Mouse (Mus musculus) midbrain, embryonic 13.5 days (tissue): ENCODE data around the gene Slc6a20a. TPM values are rescaled to one million over a fixed set of nuclear protein-coding genes. Genes with fewer than 3 reads are reported as not detected.
A peak's percentile ranks its signal among the peaks of the same experiment; 100 is the strongest.
"Not testable (repeated sequence)": the region's sequence is repeated elsewhere in the genome, so short reads cannot be mapped to it uniquely, and the experiment has no call there.

Experiments
- ATAC-seq: fragments of 200-750 bp; cut with Nextera tagmentation; 2 replicates; pipeline ENCODE4 v1.8.0; 2017; ENCODE audit warnings: mild to moderate bottlenecking, moderate TSS enrichment, moderate library complexity
- H3K27ac ChIP-seq: fragments of 300-500 bp; sonication (generic); 2 replicates; pipeline ENCODE4 v1.5.1; 2015; ENCODE audit warnings: inconsistent platforms, mild to moderate bottlenecking, moderate library complexity
- H3K27me3 ChIP-seq: fragments of 300-500 bp; sonication (generic); 2 replicates; pipeline ENCODE4 v1.6.1; 2015; ENCODE audit warnings: mild to moderate bottlenecking, inconsistent platforms
- H3K36me3 ChIP-seq: fragments of 300-500 bp; sonication (generic); 2 replicates; pipeline ENCODE4 v1.6.1; 2015; ENCODE audit warnings: mild to moderate bottlenecking, inconsistent platforms
- H3K4me1 ChIP-seq: fragments of 300-500 bp; sonication (generic); replicated peaks from 2 replicates; pipeline ENCODE4 v1.6.1; 2015; ENCODE audit warnings: inconsistent platforms
- H3K4me2 ChIP-seq: fragments of 300-500 bp; sonication (generic); replicated peaks from 2 replicates; pipeline ENCODE4 v1.6.1; 2015; ENCODE audit warnings: moderate library complexity, mild to moderate bottlenecking, inconsistent platforms
- H3K4me3 ChIP-seq: fragments of 300-500 bp; sonication (generic); replicated peaks from 2 replicates; pipeline ENCODE4 v1.5.1; 2015; ENCODE audit warnings: mild to moderate bottlenecking, inconsistent platforms
- H3K9ac ChIP-seq: fragments of 300-500 bp; sonication (generic); replicated peaks from 2 replicates; pipeline ENCODE4 v1.6.1; 2015; ENCODE audit warnings: mild to moderate bottlenecking, inconsistent platforms
- H3K9me3 ChIP-seq: fragments of 300-500 bp; sonication (generic); 2 replicates; pipeline ENCODE4 v1.6.1; 2016; ENCODE audit warnings: mild to moderate bottlenecking, inconsistent platforms
- WGBS: fragments of 180-500 bp; shearing (Covaris S2); methylation state at CpG from one replicate; pipeline ENCODE4 v1.1.7; 2015; 5-methylcytosine and 5-hydroxymethylcytosine counted together
- polyA plus RNA-seq: library from polyadenylated mRNA; unstranded; fragments of >200 nt; fragmentation: Nextera tagmentation; extraction: Ambion mirVana; gene quantifications from 2 replicates; pipeline ENCODE4 v1.2.1, GENCODE M21; 2015

Slc6a20a gene
- polyA plus RNA-seq, 1 experiment from 2014 or later = 5.6 TPM

DNA sequence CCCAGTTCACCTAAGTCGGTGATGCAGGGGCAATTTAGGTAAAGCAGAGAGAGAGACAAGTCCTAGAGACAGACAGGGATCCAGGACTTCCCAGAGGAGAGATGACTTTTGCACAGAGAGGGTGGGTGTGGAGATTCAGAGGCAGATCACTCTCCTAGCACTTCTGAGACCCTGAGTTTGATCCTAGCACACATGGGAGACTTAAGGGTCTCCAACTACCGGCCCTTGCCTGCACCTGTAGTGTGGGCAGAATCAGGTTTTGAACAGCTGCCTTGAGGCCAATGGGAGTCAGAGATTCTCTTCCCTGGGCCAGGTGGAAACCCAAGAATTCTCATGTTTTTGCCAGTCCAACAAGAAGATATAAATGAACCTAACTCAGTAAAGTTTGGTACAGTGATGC, 513 bp upstream of the Slc6a20a start:
- Histone ChIP-seq H3K4me3 (peak overlapping the region; percentile 47; the same call in 1 of the 2 replicates), H3K36me3 (no peaks in the 10 kb centered on the region), H3K4me1 (peaks cover 11% of the 10 kb centered on the region), H3K9ac (no peak overlapping the region), H3K4me2 (peak overlapping the region; percentile 75), H3K27ac (no peak overlapping the region), H3K27me3 (peaks cover 59% of the 10 kb centered on the region), H3K9me3 (no peaks in the 10 kb centered on the region)
- no peak for ATAC-seq
- 33% methylated on average over 2 of the region's 2 CpGs for WGBS

- H3K27ac ChIP-seq = no peak overlapping the region
These were observed 13.0 kb downstream of the Slc6a20a start for GRCm38 (mm10) chr9:123665645-123666044.

GRCm38 (mm10) chr9:123659986-123660676, 18.6 kb downstream of the Slc6a20a start:
- not testable (repeated sequence) for H3K4me1 ChIP-seq, H3K4me2 ChIP-seq, H3K9me3 ChIP-seq, H3K27ac ChIP-seq, ATAC-seq, H3K36me3 ChIP-seq, H3K4me3 ChIP-seq, H3K9ac ChIP-seq, H3K27me3 ChIP-seq
- WGBS = 85% methylated on average over 18 of the region's 18 CpGs

More at GRCm38 (mm10) chr9:123665645-123666044, 13.0 kb downstream of the Slc6a20a start:
- Histone ChIP-seq H3K4me1 (no peaks in the 10 kb centered on the region), H3K36me3 (no peaks in the 10 kb centered on the region), H3K27me3 (no peaks in the 10 kb centered on the region), H3K4me2 (no peak overlapping the region), H3K9me3 (no peaks in the 10 kb centered on the region), H3K4me3 (no peak overlapping the region), H3K9ac (no peak overlapping the region)
- ATAC-seq = no peak
- 58% methylated on average over 5 of the region's 5 CpGs for WGBS

DNA sequence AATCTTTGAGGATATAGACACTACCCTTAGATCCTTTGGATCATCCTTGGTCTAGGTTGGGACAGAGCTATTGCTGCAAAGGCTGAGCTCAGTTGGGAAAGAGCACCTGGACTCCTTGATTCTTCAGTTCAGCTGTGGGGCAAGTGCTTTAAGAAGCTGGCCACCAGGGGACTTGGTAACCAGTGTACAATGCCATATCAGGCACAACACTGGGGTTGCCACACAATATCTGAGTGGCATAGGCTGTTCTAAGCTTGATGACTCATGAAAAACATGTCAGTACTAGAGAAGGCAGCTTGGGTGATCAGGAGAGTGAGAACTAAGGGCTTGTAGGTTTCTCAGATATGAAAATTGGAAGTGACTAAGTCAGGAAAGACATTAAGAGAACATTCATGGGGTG, 19.7 kb downstream of the Slc6a20a start:
- H3K27ac ChIP-seq = no peak overlapping the region
- H3K4me2 ChIP-seq = no peak overlapping the region
- no peak overlapping the region for H3K9ac ChIP-seq
- H3K9me3 ChIP-seq = no peaks in the 10 kb centered on the region
- H3K4me3 ChIP-seq = no peak overlapping the region
- no peaks in the 10 kb centered on the region for H3K4me1 ChIP-seq
- no peaks in the 10 kb centered on the region for H3K36me3 ChIP-seq
- ATAC-seq = no peak
- H3K27me3 ChIP-seq = no peaks in the 10 kb centered on the region

GRCm38 (mm10) chr9:123657457-123657856, 21.2 kb downstream of the Slc6a20a start:
- Histone ChIP-seq H3K27me3 (no peaks in the 10 kb centered on the region), H3K9me3 (no peaks in the 10 kb centered on the region), H3K36me3 (no peaks in the 10 kb centered on the region), H3K27ac (no peak overlapping the region), H3K4me1 (no peaks in the 10 kb centered on the region), H3K9ac (no peak overlapping the region), H3K4me2 (no peak overlapping the region), H3K4me3 (no peak overlapping the region)
- no peak for ATAC-seq
- 86% methylated on average over 3 of the region's 3 CpGs for WGBS

- H3K27ac ChIP-seq = no peak overlapping the region
- WGBS = 56% methylated on average over 4 of the region's 4 CpGs
- ATAC-seq = no peak
These were observed 27.3 kb downstream of the Slc6a20a start for GRCm38 (mm10) chr9:123651369-123651768.

DNA sequence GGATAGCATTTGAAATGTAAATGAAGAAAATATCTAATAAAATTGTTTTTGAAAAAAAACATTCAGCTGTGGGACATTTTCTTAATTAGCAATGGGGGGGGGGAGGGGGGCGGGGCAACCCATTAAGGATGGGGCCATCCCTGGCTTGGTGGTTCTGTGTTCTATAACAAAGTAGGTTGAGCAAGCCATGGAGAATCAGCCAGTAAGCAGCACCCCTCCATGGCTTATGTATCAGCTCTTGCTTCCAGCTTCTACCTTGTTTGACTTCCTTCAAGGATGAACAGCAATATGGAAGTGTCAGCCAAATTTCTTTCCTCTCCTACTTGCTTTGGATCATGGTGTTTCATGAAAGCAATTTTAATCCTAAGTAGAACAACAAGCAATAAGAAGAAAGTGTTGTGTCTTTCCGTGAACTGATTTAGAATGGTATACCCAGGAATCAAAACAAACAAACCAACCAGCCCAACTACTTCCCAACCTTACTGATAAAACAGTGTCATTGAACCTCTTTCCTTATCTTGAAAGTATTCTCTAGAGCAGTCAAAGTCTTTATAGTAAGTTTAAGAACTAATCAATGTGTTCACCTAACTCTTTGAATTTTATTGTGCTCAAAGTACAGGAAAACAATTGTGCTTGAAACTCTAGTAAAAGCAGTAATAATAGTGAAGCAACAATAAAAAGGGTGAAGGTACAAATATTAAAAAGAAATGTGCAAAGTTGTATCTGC, 28.7 kb downstream of the Slc6a20a start:
- H3K36me3 ChIP-seq = no peaks in the 10 kb centered on the region
- H3K9ac ChIP-seq = no peak overlapping the region
- no peak overlapping the region for H3K27ac ChIP-seq
- H3K4me3 ChIP-seq = no peak overlapping the region
- WGBS = 89% methylated on average over 2 of the region's 2 CpGs
- ATAC-seq = no peak
- no peaks in the 10 kb centered on the region for H3K27me3 ChIP-seq
- no peaks in the 10 kb centered on the region for H3K4me1 ChIP-seq
- no peak overlapping the region for H3K4me2 ChIP-seq
- no peaks in the 10 kb centered on the region for H3K9me3 ChIP-seq

More at GRCm38 (mm10) chr9:123651369-123651768, 27.3 kb downstream of the Slc6a20a start:
- no peak overlapping the region for H3K9ac ChIP-seq
- no peaks in the 10 kb centered on the region for H3K36me3 ChIP-seq
- H3K4me2 ChIP-seq = no peak overlapping the region
- H3K9me3 ChIP-seq = no peaks in the 10 kb centered on the region
- H3K4me3 ChIP-seq = no peak overlapping the region
- H3K27me3 ChIP-seq = no peaks in the 10 kb centered on the region
- no peaks in the 10 kb centered on the region for H3K4me1 ChIP-seq

GRCm38 (mm10) chr9:123640106-123640505, 38.6 kb downstream of the Slc6a20a start:
- Histone ChIP-seq H3K9me3 (no peaks in the 10 kb centered on the region), H3K9ac (no peak overlapping the region), H3K4me2 (no peak overlapping the region), H3K27ac (no peak overlapping the region), H3K4me1 (no peaks in the 10 kb centered on the region), H3K4me3 (no peak overlapping the region), H3K27me3 (no peaks in the 10 kb centered on the region), H3K36me3 (no peaks in the 10 kb centered on the region)
- 78% methylated on average over 1 of the region's 1 CpGs for WGBS
- no peak for ATAC-seq

- no peak overlapping the region for H3K4me3 ChIP-seq
- ATAC-seq = no peak
- H3K4me2 ChIP-seq = no peak overlapping the region
- H3K27me3 ChIP-seq = no peaks in the 10 kb centered on the region
- no peaks in the 10 kb centered on the region for H3K9me3 ChIP-seq
- H3K36me3 ChIP-seq = no peaks in the 10 kb centered on the region
- H3K27ac ChIP-seq = no peak overlapping the region
- no peaks in the 10 kb centered on the region for H3K4me1 ChIP-seq
- 77% methylated on average over 1 of the region's 1 CpGs for WGBS
- H3K9ac ChIP-seq = no peak overlapping the region
These were observed 40.0 kb downstream of the Slc6a20a start for GRCm38 (mm10) chr9:123638668-123639089.

DNA sequence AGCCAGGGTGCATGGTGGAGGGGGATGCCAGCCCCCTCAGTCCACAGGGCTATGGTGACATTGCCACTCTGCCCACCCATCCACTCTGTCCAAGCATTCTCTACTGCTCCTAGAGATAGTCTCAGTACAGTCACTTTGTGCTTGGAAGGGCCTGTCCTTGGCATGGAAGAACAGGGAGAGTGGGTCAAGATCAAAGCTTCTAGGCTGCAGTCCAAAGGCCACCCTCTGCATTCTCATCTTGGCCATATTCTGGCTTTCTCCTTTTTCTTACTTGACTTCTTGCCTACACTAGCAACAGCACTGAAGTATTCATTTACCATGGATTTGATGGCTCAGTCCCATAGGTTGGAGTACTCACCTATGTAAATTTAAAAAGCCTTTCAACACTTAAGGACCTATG, 40.5 kb downstream of the Slc6a20a start:
- no peak overlapping the region for H3K27ac ChIP-seq
- H3K4me1 ChIP-seq = no peaks in the 10 kb centered on the region
- ATAC-seq = no peak

GRCm38 (mm10) chr9:123636771-123637170, 41.9 kb downstream of the Slc6a20a start:
- no peak overlapping the region for H3K4me2 ChIP-seq
- 69% methylated on average over 5 of the region's 5 CpGs for WGBS
- no peaks in the 10 kb centered on the region for H3K4me1 ChIP-seq
- ATAC-seq = no peak
- no peaks in the 10 kb centered on the region for H3K9me3 ChIP-seq
- no peak overlapping the region for H3K27ac ChIP-seq
- H3K9ac ChIP-seq = no peak overlapping the region
- H3K36me3 ChIP-seq = no peaks in the 10 kb centered on the region
- H3K4me3 ChIP-seq = no peak overlapping the region
- no peaks in the 10 kb centered on the region for H3K27me3 ChIP-seq

More for the DNA sequence above, 40.5 kb downstream of the Slc6a20a start:
- Histone ChIP-seq H3K9ac (no peak overlapping the region), H3K9me3 (no peaks in the 10 kb centered on the region), H3K4me3 (no peak overlapping the region), H3K4me2 (no peak overlapping the region), H3K36me3 (no peaks in the 10 kb centered on the region), H3K27me3 (no peaks in the 10 kb centered on the region)

GRCm38 (mm10) chr9:123632993-123633392, 45.7 kb downstream of the Slc6a20a start:
- ATAC-seq = no peak
- H3K27me3 ChIP-seq = no peaks in the 10 kb centered on the region
- WGBS = 93% methylated on average over 3 of the region's 3 CpGs
- no peaks in the 10 kb centered on the region for H3K9me3 ChIP-seq
- H3K36me3 ChIP-seq = no peaks in the 10 kb centered on the region
- H3K27ac ChIP-seq = no peak overlapping the region
- H3K9ac ChIP-seq = no peak overlapping the region
- no peak overlapping the region for H3K4me2 ChIP-seq
- H3K4me1 ChIP-seq = no peaks in the 10 kb centered on the region
- no peak overlapping the region for H3K4me3 ChIP-seq
